Mouse (Mus musculus) midbrain, postnatal 0 days (tissue): ENCODE data around the gene Tmem132b. TPM values are rescaled to one million over a fixed set of nuclear protein-coding genes. Genes with fewer than 3 reads are reported as not detected.

Experiments
- ATAC-seq: fragments of 200-750 bp; cut with Nextera tagmentation; 2 replicates; pipeline ENCODE4 v1.8.0; 2017; ENCODE audit warnings: moderate number of reproducible peaks, mild to moderate bottlenecking, moderate TSS enrichment, moderate library complexity; ENCODE audit not compliant: low FRiP score
- DNase-seq: peaks from one replicate; pipeline ENCODE4 v3.0.0-alpha.2; 2015; ENCODE audit warnings: low spot score
- H3K27ac ChIP-seq: fragments of 300-500 bp; sonication (generic); 2 replicates; pipeline ENCODE4 v1.5.1; 2014; ENCODE audit warnings: low read depth, mild to moderate bottlenecking, low read length, mixed read lengths
- H3K27me3 ChIP-seq: fragments of 300-500 bp; sonication (generic); 2 replicates; pipeline ENCODE4 v1.6.1; 2014; ENCODE audit warnings: low read length, control low read depth, mixed read lengths; ENCODE audit not compliant: insufficient read depth
- H3K36me3 ChIP-seq: fragments of 300-500 bp; sonication (generic); 2 replicates; pipeline ENCODE4 v1.6.1; 2014; ENCODE audit warnings: low read length, control low read depth, mixed read lengths; ENCODE audit not compliant: insufficient read depth
- H3K4me1 ChIP-seq: fragments of 300-500 bp; sonication (generic); 2 replicates; pipeline ENCODE4 v1.6.1; 2014; ENCODE audit warnings: mild to moderate bottlenecking, control low read depth, antibody characterized with exemption, low read length, mixed read lengths; ENCODE audit not compliant: insufficient read depth
- H3K4me2 ChIP-seq: fragments of 300-500 bp; sonication (generic); 2 replicates; pipeline ENCODE4 v1.6.1; 2014; ENCODE audit warnings: low read depth, mild to moderate bottlenecking, low read length, mixed read lengths; ENCODE audit not compliant: poor library complexity, severe bottlenecking
- H3K4me3 ChIP-seq: fragments of 300-500 bp; sonication (generic); 2 replicates; pipeline ENCODE4 v1.5.1; 2014; ENCODE audit warnings: low read depth, mild to moderate bottlenecking, low read length, moderate library complexity
- H3K9ac ChIP-seq: fragments of 300-500 bp; sonication (generic); replicated peaks from 2 replicates; pipeline ENCODE4 v1.6.1; 2014; ENCODE audit warnings: mild to moderate bottlenecking, low read length, moderate library complexity, mixed read lengths; ENCODE audit not compliant: poor library complexity, severe bottlenecking
- H3K9me3 ChIP-seq: fragments of 300-500 bp; sonication (generic); 2 replicates; pipeline ENCODE4 v1.6.1; 2016; ENCODE audit warnings: low read length, control low read depth
- CTCF ChIP-seq: IDR thresholded peaks from 2 replicates; pipeline ENCODE4 v1.5.1; 2016; ENCODE audit warnings: antibody characterized with exemption, mild to moderate bottlenecking
- WGBS: fragments of 180-500 bp; shearing (Covaris S2); extraction: QIAGEN DNeasy Blood & Tissue Kit; methylation state at CpG from one replicate; pipeline ENCODE4 v1.1.7; 2014; 5-methylcytosine and 5-hydroxymethylcytosine counted together
- polyA plus RNA-seq: library from polyadenylated mRNA; unstranded; fragments of >200 nt; fragmentation: Nextera tagmentation; extraction: Ambion mirVana; gene quantifications from 2 replicates; pipeline ENCODE4 v1.2.1, GENCODE M21; 2015
- total RNA-seq: library from RNA; depleted of rRNA; stranded (reverse); fragments of >200 nt; gene quantifications from 2 replicates; pipeline ENCODE4 v1.2.3, GENCODE M21; 2014

Gene Tmem132b
- total and polyA plus RNA-seq, 2 experiments from 2014 or later: 6.4 to 27.8 TPM

- Histone ChIP-seq H3K9ac (peak overlapping the region; percentile 60), H3K4me3 (peak overlapping the region; percentile 61), H3K36me3 (no peaks in the 10 kb centered on the region), H3K4me2 (peak overlapping the region; percentile 91), H3K9me3 (no peaks in the 10 kb centered on the region), H3K27ac (peak overlapping the region; percentile 62), H3K27me3 (peaks cover 12% of the 10 kb centered on the region; the same call in 1 of the 2 replicates), H3K4me1 (no peaks in the 10 kb centered on the region)
- under 1% methylated on average over 57 of the region's 64 CpGs for WGBS
- TF ChIP-seq CTCF: no peak
- DNase-seq (no peak), ATAC-seq (0 out of 2 replicates have a peak, but pooled peaks have one; percentile 2)
Observed at GRCm38 (mm10) chr5:125532545-125533224, 1.1 kb downstream of the Tmem132b start.

- WGBS: 1% methylated on average over 24 of the region's 24 CpGs
- Histone ChIP-seq H3K27ac (peak overlapping the region; percentile 62), H3K4me3 (peak overlapping the region; percentile 61), H3K9me3 (no peaks in the 10 kb centered on the region), H3K4me2 (peak overlapping the region; percentile 91), H3K27me3 (peaks cover 12% of the 10 kb centered on the region; the same call in 1 of the 2 replicates), H3K4me1 (no peaks in the 10 kb centered on the region), H3K9ac (peak overlapping the region; percentile 60), H3K36me3 (no peaks in the 10 kb centered on the region)
- TF ChIP-seq CTCF: no peak
- ATAC-seq: no peak
- DNase-seq: peak; percentile 34
Observed at GRCm38 (mm10) chr5:125533225-125533900, 1.8 kb downstream of the Tmem132b start.

GRCm38 (mm10) chr5:125534168-125534610, 2.6 kb downstream of the Tmem132b start:
- no peak for TF ChIP-seq CTCF
- 3% methylated on average over 7 of the region's 7 CpGs for WGBS
- 0 out of 2 replicates have a peak overlapping the region, but pooled peaks have one; percentile 47 for H3K27ac ChIP-seq

GRCm38 (mm10) chr5:125534611-125535324, 3.2 kb downstream of the Tmem132b start:
- peak overlapping the region; percentile 42; the same call in 1 of the 2 replicates for H3K9ac ChIP-seq
- peak; percentile 44 for DNase-seq

More at GRCm38 (mm10) chr5:125534168-125534610, 2.6 kb downstream of the Tmem132b start:
- H3K9ac ChIP-seq: peak overlapping the region; percentile 42; the same call in 1 of the 2 replicates
- no peak for DNase-seq
- peak overlapping the region; percentile 91 for H3K4me2 ChIP-seq
- peak overlapping the region; percentile 61 for H3K4me3 ChIP-seq
- no peaks in the 10 kb centered on the region for H3K9me3 ChIP-seq
- no peaks in the 10 kb centered on the region for H3K36me3 ChIP-seq
- no peak for ATAC-seq
- H3K4me1 ChIP-seq: no peaks in the 10 kb centered on the region
- H3K27me3 ChIP-seq: peaks cover 12% of the 10 kb centered on the region; the same call in 1 of the 2 replicates

GRCm38 (mm10) chr5:125545090-125545489, 13.5 kb downstream of the Tmem132b start:
- ATAC-seq (no peak), DNase-seq (no peak)
- Histone ChIP-seq H3K27me3 (no peaks in the 10 kb centered on the region), H3K36me3 (no peaks in the 10 kb centered on the region), H3K4me2 (no peak overlapping the region), H3K4me3 (no peak overlapping the region), H3K27ac (no peak overlapping the region), H3K4me1 (peaks cover 4% of the 10 kb centered on the region; the same call in 1 of the 2 replicates), H3K9ac (no peak overlapping the region), H3K9me3 (no peaks in the 10 kb centered on the region)
- peak; percentile 33 for TF ChIP-seq CTCF
- WGBS: 94% methylated on average over 2 of the region's 2 CpGs

More at GRCm38 (mm10) chr5:125534611-125535324, 3.2 kb downstream of the Tmem132b start:
- Histone ChIP-seq H3K4me3 (peak overlapping the region; percentile 61), H3K27me3 (peaks cover 12% of the 10 kb centered on the region; the same call in 1 of the 2 replicates), H3K4me1 (no peaks in the 10 kb centered on the region), H3K27ac (0 out of 2 replicates have a peak overlapping the region, but pooled peaks have one; percentile 47), H3K36me3 (no peaks in the 10 kb centered on the region), H3K9me3 (no peaks in the 10 kb centered on the region), H3K4me2 (peak overlapping the region; percentile 91)
- WGBS: under 1% methylated on average over 26 of the region's 26 CpGs
- ATAC-seq: 0 out of 2 replicates have a peak, but pooled peaks have one; percentile 41
- peak; percentile 37 for TF ChIP-seq CTCF
